Mouse (Mus musculus) hindbrain, embryonic 12.5 days (tissue): ENCODE data around the gene Numb. TPM values are rescaled to one million over a fixed set of nuclear protein-coding genes. Genes with fewer than 3 reads are reported as not detected.

ENCODE experiments used
- ATAC-seq: fragments of 200-750 bp; cut with Nextera tagmentation; 2 replicates; pipeline ENCODE4 v1.8.0; 2017; ENCODE audit warnings: moderate TSS enrichment; ENCODE audit not compliant: low FRiP score
- H3K27ac ChIP-seq: fragments of 300-500 bp; sonication (generic); 2 replicates; pipeline ENCODE4 v1.5.1; 2016; ENCODE audit warnings: mild to moderate bottlenecking
- H3K27me3 ChIP-seq: fragments of 300-500 bp; sonication (generic); 2 replicates; pipeline ENCODE4 v1.6.1; 2016; ENCODE audit warnings: mild to moderate bottlenecking
- H3K36me3 ChIP-seq: fragments of 300-500 bp; sonication (generic); 2 replicates; pipeline ENCODE4 v1.6.1; 2016; ENCODE audit warnings: mild to moderate bottlenecking
- H3K4me1 ChIP-seq: fragments of 300-500 bp; sonication (generic); 2 replicates; pipeline ENCODE4 v1.6.1; 2016
- H3K4me2 ChIP-seq: fragments of 300-500 bp; sonication (generic); replicated peaks from 2 replicates; pipeline ENCODE4 v1.6.1; 2016; ENCODE audit warnings: mild to moderate bottlenecking
- H3K4me3 ChIP-seq: fragments of 300-500 bp; sonication (generic); 2 replicates; pipeline ENCODE4 v1.5.1; 2016; ENCODE audit warnings: mild to moderate bottlenecking
- H3K9ac ChIP-seq: fragments of 300-500 bp; sonication (generic); 2 replicates; pipeline ENCODE4 v1.6.1; 2016; ENCODE audit warnings: mild to moderate bottlenecking, moderate library complexity
- H3K9me3 ChIP-seq: fragments of 300-500 bp; sonication (generic); replicated peaks from 2 replicates; pipeline ENCODE4 v1.6.1; 2016; ENCODE audit warnings: mild to moderate bottlenecking
- WGBS: fragments of 180-500 bp; shearing (Covaris S2); methylation state at CpG from one replicate; pipeline ENCODE4 v1.1.7; 2016; 5-methylcytosine and 5-hydroxymethylcytosine counted together
- polyA plus RNA-seq: library from polyadenylated mRNA; unstranded; fragments of >200 nt; fragmentation: Nextera tagmentation; extraction: Ambion mirVana; gene quantifications from 2 replicates; pipeline ENCODE4 v1.2.1, GENCODE M21; 2016

Gene Numb
- polyA plus RNA-seq, 1 experiment from 2014 or later, result 31.5 TPM

DNA sequence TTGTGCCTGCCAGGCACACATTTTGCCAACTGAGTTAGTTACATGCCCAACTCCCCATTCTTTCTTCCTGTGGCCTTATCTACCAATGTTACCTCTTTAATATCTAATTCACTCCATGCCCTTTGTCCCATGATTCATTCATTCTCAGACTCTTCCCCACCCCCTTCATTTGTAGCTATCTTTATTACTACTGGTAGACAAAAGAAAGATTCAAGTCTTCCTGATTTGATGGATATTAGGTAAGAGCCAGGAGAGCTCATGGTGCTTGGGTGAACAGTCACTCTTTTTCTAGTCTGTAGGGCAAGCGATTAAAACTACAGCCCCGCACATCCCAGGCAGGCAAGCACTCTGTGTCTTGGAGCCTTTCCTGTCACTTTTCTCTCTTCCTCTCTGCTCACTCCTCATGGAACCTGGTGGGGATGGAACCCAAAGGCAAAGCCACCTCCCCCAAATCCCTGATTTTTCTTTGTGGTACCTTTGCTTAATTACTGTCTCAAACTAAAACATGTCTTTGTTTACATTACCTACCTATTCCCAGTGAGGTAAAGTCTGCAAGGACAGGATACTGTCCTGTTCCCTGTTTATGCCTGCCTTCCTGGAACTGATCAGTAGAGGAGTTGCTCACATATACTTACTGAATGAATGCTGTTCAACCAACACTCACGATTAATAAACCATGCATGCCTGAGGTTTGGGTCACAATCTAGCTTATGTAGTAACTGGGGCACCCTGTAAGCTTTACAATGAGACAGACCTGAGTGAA is 78.9 kb downstream of the Numb start:
- WGBS, result 97% methylated on average over 3 of the region's 3 CpGs
- ATAC-seq, result no peak
- Histone ChIP-seq H3K27ac (no peak overlapping the region), H3K9me3 (no peaks in the 10 kb centered on the region), H3K4me3 (no peak overlapping the region), H3K36me3 (peaks cover 20% of the 10 kb centered on the region), H3K4me1 (no peaks in the 10 kb centered on the region), H3K4me2 (no peak overlapping the region), H3K9ac (no peak overlapping the region), H3K27me3 (no peaks in the 10 kb centered on the region)

GRCm38 (mm10) chr12:83841409-83842190 is 80.1 kb downstream of the Numb start:
- H3K27me3 ChIP-seq, result no peaks in the 10 kb centered on the region
- no peak overlapping the region for H3K9ac ChIP-seq
- H3K4me1 ChIP-seq, result no peaks in the 10 kb centered on the region
- WGBS, result 90% methylated on average over 10 of the region's 10 CpGs
- H3K4me2 ChIP-seq, result no peak overlapping the region
- no peak for ATAC-seq
- peaks cover 28% of the 10 kb centered on the region for H3K36me3 ChIP-seq
- H3K9me3 ChIP-seq, result no peaks in the 10 kb centered on the region
- H3K4me3 ChIP-seq, result no peak overlapping the region
- no peak overlapping the region for H3K27ac ChIP-seq

GRCm38 (mm10) chr12:83833979-83834378 is 87.8 kb downstream of the Numb start:
- Histone ChIP-seq H3K4me3 (no peak overlapping the region), H3K9me3 (no peaks in the 10 kb centered on the region), H3K4me1 (no peaks in the 10 kb centered on the region), H3K9ac (no peak overlapping the region), H3K36me3 (peaks cover 26% of the 10 kb centered on the region), H3K27me3 (no peaks in the 10 kb centered on the region), H3K4me2 (no peak overlapping the region), H3K27ac (no peak overlapping the region)
- WGBS, result 93% methylated on average over 3 of the region's 3 CpGs
- ATAC-seq, result no peak

DNA sequence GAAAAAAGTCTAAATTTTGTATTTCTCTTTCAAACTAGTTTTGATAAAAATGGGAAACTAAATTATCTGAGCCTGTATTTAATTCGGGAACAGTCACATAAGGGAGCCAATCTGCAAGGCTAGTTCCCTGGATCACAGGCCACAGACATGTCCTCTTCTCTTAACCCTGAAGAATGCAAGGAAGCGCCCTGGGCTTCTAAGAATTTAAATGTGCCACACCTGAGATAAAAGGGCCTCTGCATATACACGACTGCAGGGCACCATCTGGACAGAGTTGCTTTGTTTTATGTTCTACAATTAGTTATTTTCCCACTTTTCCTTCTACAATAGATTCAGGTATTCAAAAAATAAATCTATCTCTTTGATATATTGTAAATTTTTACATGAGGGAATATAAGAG is 91.3 kb downstream of the Numb start:
- H3K4me1 ChIP-seq, result no peaks in the 10 kb centered on the region
- no peak overlapping the region for H3K4me3 ChIP-seq
- H3K9ac ChIP-seq, result no peak overlapping the region
- H3K9me3 ChIP-seq, result no peaks in the 10 kb centered on the region
- H3K27me3 ChIP-seq, result no peaks in the 10 kb centered on the region
- 88% methylated on average over 3 of the region's 3 CpGs for WGBS
- H3K36me3 ChIP-seq, result peaks cover 14% of the 10 kb centered on the region
- no peak for ATAC-seq
- H3K4me2 ChIP-seq, result no peak overlapping the region
- no peak overlapping the region for H3K27ac ChIP-seq

GRCm38 (mm10) chr12:83816616-83817015 is 105.1 kb downstream of the Numb start:
- Histone ChIP-seq H3K27ac (no peak overlapping the region), H3K36me3 (peaks cover 4% of the 10 kb centered on the region; the same call in 1 of the 2 replicates), H3K4me3 (no peak overlapping the region), H3K27me3 (no peaks in the 10 kb centered on the region), H3K9ac (no peak overlapping the region), H3K4me1 (no peaks in the 10 kb centered on the region), H3K4me2 (no peak overlapping the region), H3K9me3 (no peaks in the 10 kb centered on the region)
- 88% methylated on average over 1 of the region's 1 CpGs for WGBS
- no peak for ATAC-seq

DNA sequence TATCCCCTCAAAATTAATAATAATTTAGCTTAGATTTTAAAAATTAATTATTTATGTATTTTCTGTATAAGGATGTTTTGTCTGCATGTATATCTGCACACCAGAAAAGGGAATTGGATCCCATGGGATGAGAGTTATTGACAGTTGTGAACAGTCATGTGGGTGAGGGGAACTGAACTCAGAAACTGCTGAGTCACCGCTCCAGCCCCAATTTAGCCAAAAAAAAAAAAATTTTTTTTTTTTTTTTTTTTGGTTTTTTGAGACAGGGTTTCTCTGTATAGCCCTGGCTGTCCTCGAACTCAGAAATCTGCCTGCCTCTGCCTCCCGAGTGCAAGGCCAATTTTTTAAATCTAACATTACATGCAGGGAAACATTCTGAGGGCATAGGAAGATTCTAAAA is 109.8 kb downstream of the Numb start:
- 91% methylated on average over 3 of the region's 3 CpGs for WGBS
- no peak for ATAC-seq
- Histone ChIP-seq H3K4me1 (no peaks in the 10 kb centered on the region), H3K4me3 (no peak overlapping the region), H3K27ac (no peak overlapping the region), H3K36me3 (peaks cover 17% of the 10 kb centered on the region), H3K27me3 (no peaks in the 10 kb centered on the region), H3K9ac (no peak overlapping the region), H3K9me3 (no peaks in the 10 kb centered on the region), H3K4me2 (no peak overlapping the region)

DNA sequence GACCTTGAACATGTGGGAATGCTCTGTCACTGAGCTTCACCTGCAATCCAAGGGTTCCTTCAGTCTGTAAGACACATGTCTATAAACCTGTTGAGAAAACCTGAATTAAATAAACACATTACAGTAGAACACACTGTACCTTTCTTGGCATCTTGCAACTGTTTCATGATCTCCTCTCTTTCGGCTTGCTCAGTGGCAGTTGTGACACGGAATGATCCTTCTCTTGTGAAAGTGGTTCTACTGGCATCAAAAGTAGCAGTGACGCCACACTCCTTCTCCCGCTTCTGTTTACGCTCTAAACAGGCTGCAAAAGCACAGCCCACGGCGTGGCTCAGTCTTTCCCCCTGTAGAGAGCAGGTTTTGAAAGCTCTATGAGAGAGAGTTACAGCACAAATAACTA is 118.1 kb downstream of the Numb start:
- Histone ChIP-seq H3K27ac (no peak overlapping the region), H3K36me3 (peaks cover 74% of the 10 kb centered on the region), H3K27me3 (no peaks in the 10 kb centered on the region), H3K9ac (no peak overlapping the region), H3K4me1 (no peaks in the 10 kb centered on the region), H3K4me3 (no peak overlapping the region), H3K4me2 (no peak overlapping the region), H3K9me3 (no peaks in the 10 kb centered on the region)
- 94% methylated on average over 7 of the region's 7 CpGs for WGBS
- no peak for ATAC-seq

DNA sequence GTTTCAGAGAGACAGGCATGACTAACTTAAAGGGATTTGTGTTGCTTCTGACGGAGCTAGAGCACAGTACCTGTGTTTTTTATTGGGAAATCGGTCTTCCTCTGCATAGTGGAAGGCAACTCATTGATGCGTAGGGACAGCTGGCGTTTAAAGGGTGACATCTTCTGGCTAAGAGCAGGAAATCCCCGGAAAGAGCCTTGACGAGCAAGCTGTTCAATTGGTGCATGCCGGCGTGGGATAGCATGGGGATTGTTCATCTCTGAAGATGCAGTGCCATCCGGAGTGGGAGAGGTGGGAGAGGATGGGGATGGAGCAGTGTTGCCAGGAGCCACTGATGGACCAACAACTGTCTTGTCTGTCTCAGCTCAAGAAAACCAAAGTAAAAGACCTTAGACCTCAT is 120.8 kb downstream of the Numb start:
- ATAC-seq, result no peak

GRCm38 (mm10) chr12:83798313-83798712 is 123.4 kb downstream of the Numb start:
- no peak overlapping the region for H3K27ac ChIP-seq
- ATAC-seq, result no peak
- WGBS, result 89% methylated on average over 5 of the region's 5 CpGs

More for the DNA sequence above, 120.8 kb downstream of the Numb start:
- Histone ChIP-seq H3K36me3 (peaks cover 65% of the 10 kb centered on the region), H3K9ac (no peak overlapping the region), H3K27ac (no peak overlapping the region), H3K4me1 (no peaks in the 10 kb centered on the region), H3K4me2 (no peak overlapping the region), H3K9me3 (no peaks in the 10 kb centered on the region), H3K27me3 (no peaks in the 10 kb centered on the region), H3K4me3 (no peak overlapping the region)
- WGBS, result 61% methylated on average over 9 of the region's 9 CpGs

GRCm38 (mm10) chr12:83795586-83795985 is 126.1 kb downstream of the Numb start:
- 94% methylated on average over 7 of the region's 7 CpGs for WGBS

More at GRCm38 (mm10) chr12:83798313-83798712, 123.4 kb downstream of the Numb start:
- H3K4me3 ChIP-seq, result no peak overlapping the region
- H3K4me1 ChIP-seq, result no peaks in the 10 kb centered on the region
- H3K36me3 ChIP-seq, result peaks cover 53% of the 10 kb centered on the region
- no peak overlapping the region for H3K4me2 ChIP-seq
- H3K27me3 ChIP-seq, result no peaks in the 10 kb centered on the region
- H3K9me3 ChIP-seq, result no peaks in the 10 kb centered on the region
- H3K9ac ChIP-seq, result no peak overlapping the region

DNA sequence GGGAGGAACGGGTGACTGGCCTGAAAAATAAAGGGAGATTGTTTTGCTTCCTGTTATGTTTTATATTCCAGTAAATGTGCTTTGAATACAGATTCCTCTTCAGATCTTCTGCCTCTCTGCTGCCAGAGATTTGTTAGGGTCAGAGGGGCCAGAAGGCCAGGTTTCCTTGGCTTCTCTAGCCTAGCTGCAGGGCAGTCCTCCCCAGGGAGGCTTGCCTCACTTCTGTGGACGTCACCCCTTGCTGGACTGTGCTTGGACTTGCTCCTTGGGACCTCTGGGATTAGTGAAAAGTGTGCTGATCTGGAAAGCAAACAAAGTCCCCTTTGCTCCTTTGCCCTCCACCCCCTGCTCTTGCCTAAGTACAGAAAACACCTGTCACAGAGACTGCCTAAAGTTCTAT is 126.7 kb downstream of the Numb start:
- H3K27ac ChIP-seq, result no peak overlapping the region
- no peaks in the 10 kb centered on the region for H3K4me1 ChIP-seq
- H3K27me3 ChIP-seq, result no peaks in the 10 kb centered on the region
- no peak overlapping the region for H3K9ac ChIP-seq
- H3K9me3 ChIP-seq, result no peaks in the 10 kb centered on the region
- 76% methylated on average over 2 of the region's 2 CpGs for WGBS
- H3K4me2 ChIP-seq, result no peak overlapping the region
- H3K4me3 ChIP-seq, result no peak overlapping the region
- peaks cover 51% of the 10 kb centered on the region for H3K36me3 ChIP-seq
- ATAC-seq, result no peak

More at GRCm38 (mm10) chr12:83795586-83795985, 126.1 kb downstream of the Numb start:
- no peak for ATAC-seq
- H3K27ac ChIP-seq, result no peak overlapping the region
- peaks cover 57% of the 10 kb centered on the region for H3K36me3 ChIP-seq
- H3K4me1 ChIP-seq, result no peaks in the 10 kb centered on the region
- no peak overlapping the region for H3K9ac ChIP-seq
- no peak overlapping the region for H3K4me2 ChIP-seq
- no peak overlapping the region for H3K4me3 ChIP-seq
- H3K9me3 ChIP-seq, result no peaks in the 10 kb centered on the region
- no peaks in the 10 kb centered on the region for H3K27me3 ChIP-seq

DNA sequence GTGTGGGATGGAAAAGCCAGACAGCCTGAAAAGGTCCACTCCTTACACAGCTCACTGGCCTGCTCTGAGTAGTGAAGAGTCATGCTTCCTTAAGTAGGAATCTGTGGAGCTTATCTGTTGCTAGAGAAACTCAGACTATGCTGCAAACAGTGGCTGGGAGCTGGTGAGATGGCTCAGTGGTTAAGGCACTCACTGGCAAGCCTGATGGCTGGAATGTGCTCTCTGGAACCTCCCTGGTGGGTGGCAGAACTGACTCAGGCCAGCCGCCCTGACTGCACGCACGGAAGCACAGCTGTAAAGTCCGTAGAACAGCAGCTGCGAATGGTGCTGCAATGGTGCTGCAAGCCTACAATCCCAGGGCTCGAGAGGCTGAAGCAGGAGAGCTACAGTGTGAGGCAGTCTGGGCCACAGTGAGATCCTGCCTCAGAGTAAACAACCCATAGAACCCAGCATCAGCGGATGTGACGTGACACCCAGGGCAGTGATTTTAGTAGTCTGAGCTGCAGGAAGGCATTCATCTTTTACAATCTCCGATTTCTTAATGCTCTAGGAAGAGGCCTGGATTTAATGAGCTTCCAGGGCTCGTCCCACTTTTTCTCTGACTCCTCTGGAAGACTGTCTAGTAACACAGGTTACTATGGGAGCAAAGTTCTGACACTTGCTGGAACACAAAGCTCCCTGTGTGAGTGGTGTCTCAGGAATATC is 128.9 kb downstream of the Numb start:
- Histone ChIP-seq H3K4me2 (no peak overlapping the region), H3K27ac (no peak overlapping the region), H3K9ac (no peak overlapping the region), H3K4me1 (no peaks in the 10 kb centered on the region), H3K27me3 (no peaks in the 10 kb centered on the region), H3K9me3 (no peaks in the 10 kb centered on the region), H3K4me3 (no peak overlapping the region), H3K36me3 (peaks cover 33% of the 10 kb centered on the region)
- 76% methylated on average over 10 of the region's 10 CpGs for WGBS
- ATAC-seq, result no peak
